Mouse (Mus musculus) hindbrain, embryonic 14.5 days (tissue): Measurements from ENCODE around the gene Clec12b. TPM values are rescaled to one million over a fixed set of nuclear protein-coding genes. Genes with fewer than 3 reads are reported as not detected.

Experiments used
- ATAC-seq: fragments of 200-750 bp; cut with Nextera tagmentation; 2 replicates; pipeline ENCODE4 v1.8.0; 2017; ENCODE audit warnings: moderate number of reproducible peaks, mild to moderate bottlenecking, moderate TSS enrichment, moderate library complexity; ENCODE audit not compliant: low FRiP score
- DNase-seq: peaks from one replicate; pipeline ENCODE4 v3.0.0-alpha.2; 2015; ENCODE audit warnings: low spot score
- H3K27ac ChIP-seq: fragments of 300-500 bp; sonication (generic); 2 replicates; pipeline ENCODE4 v1.5.1; 2014; ENCODE audit warnings: mild to moderate bottlenecking, moderate library complexity
- H3K27me3 ChIP-seq: fragments of 300-500 bp; sonication (generic); 2 replicates; pipeline ENCODE4 v1.6.1; 2014; ENCODE audit warnings: mild to moderate bottlenecking, low read length, mixed read lengths; ENCODE audit not compliant: control insufficient read depth, insufficient read depth
- H3K36me3 ChIP-seq: fragments of 300-500 bp; sonication (generic); replicated peaks from 2 replicates; pipeline ENCODE4 v1.6.1; 2014; ENCODE audit not compliant: control insufficient read depth, insufficient read depth
- H3K4me1 ChIP-seq: fragments of 300-500 bp; sonication (generic); replicated peaks from 2 replicates; pipeline ENCODE4 v1.6.1; 2014; ENCODE audit warnings: antibody characterized with exemption, low read length, mixed read lengths; ENCODE audit not compliant: control insufficient read depth, insufficient read depth
- H3K4me2 ChIP-seq: fragments of 300-500 bp; sonication (generic); replicated peaks from 2 replicates; pipeline ENCODE4 v1.6.1; 2014; ENCODE audit warnings: mild to moderate bottlenecking, moderate library complexity
- H3K4me3 ChIP-seq: fragments of 300-500 bp; sonication (generic); replicated peaks from 2 replicates; pipeline ENCODE4 v1.5.1; 2014; ENCODE audit warnings: mild to moderate bottlenecking, low read length
- H3K9ac ChIP-seq: fragments of 300-500 bp; sonication (generic); 2 replicates; pipeline ENCODE4 v1.6.1; 2014
- H3K9me3 ChIP-seq: fragments of 300-500 bp; sonication (generic); 2 replicates; pipeline ENCODE4 v1.6.1; 2016; ENCODE audit warnings: low read length; ENCODE audit not compliant: control insufficient read depth
- WGBS: fragments of 180-500 bp; shearing (Covaris S2); extraction: QIAGEN DNeasy Blood & Tissue Kit; methylation state at CpG from one replicate; pipeline ENCODE4 v1.1.7; 2014; 5-methylcytosine and 5-hydroxymethylcytosine counted together
- polyA plus RNA-seq: library from polyadenylated mRNA; unstranded; fragments of >200 nt; fragmentation: Nextera tagmentation; extraction: Ambion mirVana; gene quantifications from 2 replicates; pipeline ENCODE4 v1.2.1, GENCODE M21; 2014

Gene Clec12b
- polyA plus RNA-seq, 1 experiment from 2014 or later: 0.41 TPM

DNA sequence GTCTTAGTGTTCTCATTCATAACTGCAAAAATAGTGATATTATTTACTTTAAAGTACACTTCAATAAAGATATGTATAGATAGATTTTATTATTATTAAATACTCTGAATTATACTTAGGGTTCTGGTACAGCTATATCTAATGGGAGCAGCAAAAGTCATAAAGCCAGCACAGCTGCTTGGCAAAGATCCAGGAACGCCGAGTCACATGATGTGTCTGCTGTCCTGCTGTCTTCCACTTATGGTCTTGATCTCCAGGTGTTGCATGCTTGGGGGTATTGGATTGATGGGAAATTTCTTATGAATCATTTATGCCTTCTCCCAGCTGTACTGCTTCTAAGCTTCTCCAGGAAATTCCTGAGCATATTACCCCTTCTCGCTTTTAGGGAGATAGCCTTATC is 2.2 kb downstream of the Clec12b start:
- WGBS: 83% methylated on average over 3 of the region's 3 CpGs
- DNase-seq (no peak), ATAC-seq (no peak)
- H3K4me3 ChIP-seq: no peak overlapping the region
- H3K9me3 ChIP-seq: no peaks in the 10 kb centered on the region
- no peaks in the 10 kb centered on the region for H3K4me1 ChIP-seq
- no peak overlapping the region for H3K4me2 ChIP-seq
- no peaks in the 10 kb centered on the region for H3K27me3 ChIP-seq
- H3K27ac ChIP-seq: no peak overlapping the region
- no peaks in the 10 kb centered on the region for H3K36me3 ChIP-seq
- no peak overlapping the region for H3K9ac ChIP-seq

DNA sequence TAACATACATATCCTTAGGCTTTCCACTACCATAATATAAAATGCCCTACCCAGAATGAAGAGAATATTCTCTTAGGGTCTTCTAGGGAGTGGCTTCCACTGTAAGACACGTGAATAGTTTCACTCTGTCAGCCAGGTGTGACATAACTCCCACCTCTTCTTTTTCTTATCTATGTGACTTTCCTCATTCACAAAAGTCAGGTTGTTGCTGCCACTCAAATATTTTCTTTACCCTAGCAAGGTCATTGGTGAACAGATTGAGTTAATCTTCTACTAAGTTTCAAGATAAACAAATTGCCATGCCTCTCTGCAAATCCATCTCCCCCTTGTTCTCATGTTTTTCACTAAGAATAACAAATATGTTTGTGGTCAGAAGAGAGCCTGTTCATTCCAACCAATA is 3.9 kb downstream of the Clec12b start:
- H3K9ac ChIP-seq: no peak overlapping the region
- no peaks in the 10 kb centered on the region for H3K4me1 ChIP-seq
- no peaks in the 10 kb centered on the region for H3K36me3 ChIP-seq
- no peaks in the 10 kb centered on the region for H3K9me3 ChIP-seq
- H3K27ac ChIP-seq: no peak overlapping the region
- H3K4me2 ChIP-seq: no peak overlapping the region
- no peak for ATAC-seq
- no peak overlapping the region for H3K4me3 ChIP-seq
- no peak for DNase-seq
- WGBS: 81% methylated on average over 1 of the region's 1 CpGs
- no peaks in the 10 kb centered on the region for H3K27me3 ChIP-seq

- no peak for ATAC-seq
- 61% methylated on average over 4 of the region's 4 CpGs for WGBS
- H3K36me3 ChIP-seq: no peaks in the 10 kb centered on the region
- H3K4me3 ChIP-seq: no peak overlapping the region
- 0 out of 2 replicates have a peak, but pooled peaks cover 5% of the 10 kb centered on the region for H3K9me3 ChIP-seq
- no peak overlapping the region for H3K4me2 ChIP-seq
- H3K27ac ChIP-seq: no peak overlapping the region
- no peak overlapping the region for H3K9ac ChIP-seq
- DNase-seq: no peak
- no peaks in the 10 kb centered on the region for H3K27me3 ChIP-seq
- H3K4me1 ChIP-seq: no peaks in the 10 kb centered on the region
Observed at GRCm38 (mm10) chr6:129380454-129380853, 5.2 kb downstream of the Clec12b start.

DNA sequence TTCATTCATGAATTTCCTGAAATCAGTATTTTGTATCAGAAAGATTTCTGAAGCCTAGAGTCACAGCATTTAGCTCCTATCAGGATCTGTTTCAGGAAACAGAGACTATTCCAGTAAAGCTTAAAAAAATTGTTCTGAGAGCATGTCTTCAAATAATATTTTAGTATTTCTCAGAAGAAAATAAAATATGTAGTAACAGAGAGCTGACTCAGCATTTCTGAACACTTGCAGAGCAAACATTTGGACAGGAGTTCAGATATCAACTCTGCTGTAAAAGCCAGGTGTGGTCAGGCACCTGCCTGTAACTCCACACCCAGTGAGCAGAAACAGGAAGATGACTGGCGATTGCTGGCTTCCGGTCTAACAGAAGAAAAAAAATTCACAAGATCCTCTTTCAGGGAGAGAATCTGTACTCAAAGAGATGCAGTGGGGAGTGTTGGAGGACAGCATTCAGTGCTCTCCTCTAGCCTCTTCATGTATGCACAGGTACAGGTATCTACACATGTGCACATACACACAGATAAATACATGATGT is 10.7 kb downstream of the Clec12b start:
- Histone ChIP-seq H3K4me1 (no peaks in the 10 kb centered on the region), H3K9ac (no peak overlapping the region), H3K4me3 (no peak overlapping the region), H3K27ac (no peak overlapping the region), H3K4me2 (no peak overlapping the region), H3K9me3 (0 out of 2 replicates have a peak, but pooled peaks cover 5% of the 10 kb centered on the region), H3K27me3 (no peaks in the 10 kb centered on the region), H3K36me3 (no peaks in the 10 kb centered on the region)
- WGBS: 88% methylated on average over 2 of the region's 2 CpGs
- DNase-seq (no peak), ATAC-seq (no peak)

DNA sequence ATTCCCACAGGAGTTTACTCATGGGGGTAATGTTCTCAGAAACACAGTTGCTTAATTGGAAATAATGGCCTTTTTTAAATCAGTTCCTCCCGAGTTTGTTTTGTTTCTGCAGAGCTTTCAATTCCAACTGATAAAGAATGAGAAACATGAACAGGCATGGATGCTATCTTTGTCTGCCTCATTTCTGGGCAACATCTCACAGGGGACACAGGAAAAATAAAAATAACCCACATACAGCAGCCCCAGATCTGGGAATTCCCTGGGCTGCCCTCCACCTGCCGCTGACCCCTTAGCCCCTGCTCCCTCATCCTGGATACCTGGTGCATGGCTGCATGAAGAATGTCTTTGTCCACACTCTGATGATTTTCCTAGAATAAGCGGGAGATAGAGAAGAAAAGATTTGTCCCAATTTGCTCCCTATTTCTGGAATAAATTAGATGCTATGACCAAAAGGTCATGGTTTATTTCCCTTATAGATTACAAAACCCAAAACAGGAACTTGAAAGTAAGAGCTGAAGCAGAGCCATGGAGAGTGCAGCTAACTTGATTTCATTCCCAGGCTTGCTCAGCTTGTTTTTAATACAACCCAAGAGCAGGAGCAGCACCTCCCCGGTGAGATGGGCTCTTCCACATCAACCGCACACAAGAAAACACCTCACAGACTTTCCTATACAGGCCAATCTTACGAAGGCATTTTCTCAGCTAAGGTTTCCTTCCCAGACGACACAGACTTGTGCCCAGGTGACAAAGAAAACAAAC is 16.1 kb downstream of the Clec12b start:
- H3K27ac ChIP-seq: no peak overlapping the region
- no peaks in the 10 kb centered on the region for H3K9me3 ChIP-seq
- no peak overlapping the region for H3K4me3 ChIP-seq
- ATAC-seq (no peak), DNase-seq (no peak)
- H3K4me2 ChIP-seq: no peak overlapping the region
- no peaks in the 10 kb centered on the region for H3K4me1 ChIP-seq
- WGBS: 71% methylated on average over 7 of the region's 7 CpGs
- H3K36me3 ChIP-seq: no peaks in the 10 kb centered on the region
- no peak overlapping the region for H3K9ac ChIP-seq
- no peaks in the 10 kb centered on the region for H3K27me3 ChIP-seq

- Histone ChIP-seq H3K4me3 (no peak overlapping the region), H3K9ac (no peak overlapping the region), H3K36me3 (no peaks in the 10 kb centered on the region), H3K4me2 (no peak overlapping the region), H3K9me3 (no peaks in the 10 kb centered on the region), H3K27ac (no peak overlapping the region), H3K4me1 (no peaks in the 10 kb centered on the region), H3K27me3 (no peaks in the 10 kb centered on the region)
- DNase-seq: peak; percentile 84
- ATAC-seq: peak; percentile 55
- 21% methylated on average over 6 of the region's 6 CpGs for WGBS
Observed at GRCm38 (mm10) chr6:129365959-129366359, 19.7 kb downstream of the Clec12b start.

DNA sequence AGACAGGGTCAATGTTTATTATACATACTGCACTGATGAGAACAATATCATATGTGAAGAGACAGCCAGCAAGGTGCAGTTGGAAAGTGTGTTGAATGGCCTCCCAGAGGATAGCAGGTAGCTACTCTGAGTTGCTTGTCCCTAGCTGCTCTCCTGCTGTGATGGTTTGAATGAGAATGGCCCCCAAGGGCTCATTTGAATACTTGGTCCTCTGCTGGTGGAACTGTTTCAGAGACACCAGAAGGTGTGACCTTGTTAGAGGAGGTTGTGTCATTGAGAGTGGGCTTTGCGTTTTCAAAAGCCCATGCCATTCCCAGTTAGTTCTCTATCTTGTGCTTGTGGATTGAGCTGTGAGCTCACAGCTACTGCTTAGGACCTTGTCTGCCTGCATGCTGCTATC is 21.7 kb downstream of the Clec12b start:
- Histone ChIP-seq H3K9ac (no peak overlapping the region), H3K27ac (no peak overlapping the region), H3K9me3 (no peaks in the 10 kb centered on the region), H3K4me2 (no peak overlapping the region), H3K4me1 (no peaks in the 10 kb centered on the region), H3K27me3 (no peaks in the 10 kb centered on the region), H3K4me3 (no peak overlapping the region), H3K36me3 (no peaks in the 10 kb centered on the region)
- 26% methylated on average over 1 of the region's 1 CpGs for WGBS
- ATAC-seq: no peak
- no peak for DNase-seq

DNA sequence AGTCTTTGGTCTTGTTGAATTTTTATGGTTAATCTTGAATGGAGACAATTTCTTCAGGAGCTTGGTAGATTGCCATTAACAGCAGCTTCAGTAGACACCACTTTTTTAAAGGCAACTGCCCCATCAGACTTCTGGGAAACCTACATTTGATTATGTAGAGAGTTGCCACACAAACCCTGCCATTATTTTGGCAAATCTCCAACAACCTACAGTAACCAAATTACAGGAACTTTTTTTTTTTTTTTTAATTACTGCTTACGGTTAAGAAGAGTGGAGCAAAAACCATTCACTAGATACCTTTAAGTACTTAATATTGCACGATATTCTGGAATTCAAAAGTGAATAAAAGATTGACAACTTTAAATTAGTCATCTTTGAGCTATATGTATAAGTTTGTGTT is 26.2 kb downstream of the Clec12b start:
- no peaks in the 10 kb centered on the region for H3K27me3 ChIP-seq
- H3K4me1 ChIP-seq: no peaks in the 10 kb centered on the region
- H3K27ac ChIP-seq: no peak overlapping the region
- ATAC-seq (no peak), DNase-seq (no peak)
- H3K36me3 ChIP-seq: no peaks in the 10 kb centered on the region
- H3K4me2 ChIP-seq: no peak overlapping the region
- no peak overlapping the region for H3K9ac ChIP-seq
- 97% methylated on average over 2 of the region's 2 CpGs for WGBS
- no peak overlapping the region for H3K4me3 ChIP-seq
- H3K9me3 ChIP-seq: no peaks in the 10 kb centered on the region

DNA sequence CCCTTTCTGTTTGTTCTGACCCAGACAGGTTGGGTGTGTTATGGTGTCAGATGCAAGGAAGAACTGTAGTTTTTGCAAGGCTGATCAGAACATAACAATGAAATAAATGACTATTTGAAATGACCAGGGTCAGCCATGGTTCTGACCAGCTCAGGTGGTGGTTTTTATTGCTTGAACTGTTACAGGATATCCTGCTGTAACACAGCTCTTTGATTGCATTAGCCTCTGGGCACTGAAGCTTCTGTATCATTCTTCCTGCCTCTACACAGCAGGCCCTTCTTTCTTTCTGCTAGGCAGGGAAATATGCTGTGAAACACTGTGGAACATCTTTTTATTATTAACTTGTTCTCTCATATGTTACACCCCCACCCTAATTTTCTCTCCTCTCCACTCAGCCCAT is 29.2 kb downstream of the Clec12b start:
- Histone ChIP-seq H3K27ac (no peak overlapping the region), H3K4me3 (no peak overlapping the region), H3K27me3 (no peaks in the 10 kb centered on the region), H3K4me2 (no peak overlapping the region), H3K4me1 (no peaks in the 10 kb centered on the region), H3K9ac (no peak overlapping the region), H3K9me3 (no peaks in the 10 kb centered on the region), H3K36me3 (no peaks in the 10 kb centered on the region)
- no peak for DNase-seq
- ATAC-seq: no peak

- H3K4me3 ChIP-seq: no peak overlapping the region
- no peaks in the 10 kb centered on the region for H3K4me1 ChIP-seq
- no peak for DNase-seq
- H3K27me3 ChIP-seq: no peaks in the 10 kb centered on the region
- 96% methylated on average over 2 of the region's 2 CpGs for WGBS
- H3K36me3 ChIP-seq: no peaks in the 10 kb centered on the region
- H3K9me3 ChIP-seq: no peaks in the 10 kb centered on the region
- no peak overlapping the region for H3K9ac ChIP-seq
- no peak overlapping the region for H3K27ac ChIP-seq
- ATAC-seq: no peak
- no peak overlapping the region for H3K4me2 ChIP-seq
Observed at GRCm38 (mm10) chr6:129355774-129356173, 29.9 kb downstream of the Clec12b start.
